Mouse (Mus musculus) midbrain, embryonic 12.5 days (tissue): ENCODE measurements around the gene Slitrk4. TPM values are rescaled to one million over a fixed set of nuclear protein-coding genes. Genes with fewer than 3 reads are reported as not detected.

Experiments used
- ATAC-seq: fragments of 200-750 bp; cut with Nextera tagmentation; 2 replicates; pipeline ENCODE4 v1.8.0; 2017; ENCODE audit warnings: low read depth, moderate TSS enrichment, moderate library complexity; ENCODE audit not compliant: low FRiP score
- H3K27ac ChIP-seq: fragments of 300-500 bp; sonication (generic); replicated peaks from 2 replicates; pipeline ENCODE4 v1.5.1; 2016; ENCODE audit warnings: mild to moderate bottlenecking
- H3K27me3 ChIP-seq: fragments of 300-500 bp; sonication (generic); 2 replicates; pipeline ENCODE4 v1.6.1; 2016; ENCODE audit warnings: mild to moderate bottlenecking
- H3K36me3 ChIP-seq: fragments of 300-500 bp; sonication (generic); 2 replicates; pipeline ENCODE4 v1.6.1; 2016
- H3K4me1 ChIP-seq: fragments of 300-500 bp; sonication (generic); 2 replicates; pipeline ENCODE4 v1.6.1; 2016
- H3K4me2 ChIP-seq: fragments of 300-500 bp; sonication (generic); replicated peaks from 2 replicates; pipeline ENCODE4 v1.6.1; 2016; ENCODE audit warnings: mild to moderate bottlenecking, moderate library complexity
- H3K4me3 ChIP-seq: fragments of 300-500 bp; sonication (generic); 2 replicates; pipeline ENCODE4 v1.5.1; 2016; ENCODE audit warnings: mild to moderate bottlenecking
- H3K9ac ChIP-seq: fragments of 300-500 bp; sonication (generic); replicated peaks from 2 replicates; pipeline ENCODE4 v1.6.1; 2016; ENCODE audit warnings: mild to moderate bottlenecking, moderate library complexity
- H3K9me3 ChIP-seq: fragments of 300-500 bp; sonication (generic); 2 replicates; pipeline ENCODE4 v1.6.1; 2016; ENCODE audit warnings: mild to moderate bottlenecking
- WGBS: fragments of 180-500 bp; shearing (Covaris S2); methylation state at CpG from one replicate; pipeline ENCODE4 v1.1.7; 2016; 5-methylcytosine and 5-hydroxymethylcytosine counted together
- polyA plus RNA-seq: library from polyadenylated mRNA; unstranded; fragments of >200 nt; fragmentation: Nextera tagmentation; extraction: Ambion mirVana; gene quantifications from 2 replicates; pipeline ENCODE4 v1.2.1, GENCODE M21; 2016

Gene Slitrk4
- polyA plus RNA-seq, result 5.2 and 5.9 TPM in 2 replicates

DNA sequence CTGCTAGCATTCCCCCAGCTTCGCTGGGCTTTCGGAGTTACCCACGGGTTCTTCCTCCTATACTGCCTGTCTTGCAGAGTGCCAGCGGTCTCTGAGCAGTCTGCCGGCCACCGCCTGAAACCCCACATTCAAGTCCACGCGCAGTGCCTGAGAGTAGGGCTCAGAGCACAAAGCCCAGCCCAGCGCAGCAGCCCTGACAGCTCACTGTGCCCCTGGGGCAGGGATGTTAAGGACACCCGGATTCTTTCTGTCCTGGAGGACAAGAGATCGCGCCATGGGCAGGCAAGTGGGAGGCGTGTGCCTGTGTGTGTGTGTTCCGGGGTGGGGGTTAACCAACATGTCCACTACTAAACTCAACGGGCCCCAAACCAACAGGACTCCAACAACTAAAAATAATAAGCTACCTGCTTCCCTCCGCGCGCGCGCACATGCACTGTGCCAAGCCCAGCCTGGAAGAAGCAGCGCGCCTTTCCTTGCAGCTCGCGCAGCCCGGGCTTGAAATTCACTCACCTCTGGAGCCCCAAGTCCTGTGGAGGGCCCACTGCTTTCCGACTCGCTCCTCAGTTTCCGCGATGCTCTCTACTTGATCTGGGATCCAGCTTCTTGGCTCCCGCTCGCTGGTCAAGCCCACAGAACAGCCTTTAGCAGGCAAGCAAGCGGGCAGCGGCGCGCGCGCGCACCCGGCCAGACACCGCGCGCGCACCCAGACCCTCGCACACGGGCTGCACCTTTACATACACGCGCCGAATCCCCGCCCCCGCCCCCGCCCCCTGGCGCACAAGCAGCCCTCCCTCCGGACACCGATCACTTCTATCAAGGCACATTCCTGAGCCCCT is at the start of gene Slitrk4:
TSS of gene Slitrk4 (minus strand) at position 707 of the 836 bp plus-strand sequence.
- 14% methylated on average over 54 of the region's 54 CpGs for WGBS
- no peaks in the 10 kb centered on the region for H3K9me3 ChIP-seq
- no peaks in the 10 kb centered on the region for H3K4me1 ChIP-seq
- peak; percentile 73 for ATAC-seq
- H3K27ac ChIP-seq, result peak within 1 kb of the TSS; percentile 58; the same call in 1 of the 2 replicates
- H3K27me3 ChIP-seq, result no peaks in the 10 kb centered on the region
- H3K36me3 ChIP-seq, result no peaks in the 10 kb centered on the region
- peak within 1 kb of the TSS; percentile 39 for H3K9ac ChIP-seq
- peak within 1 kb of the TSS; percentile 53 for H3K4me3 ChIP-seq
- H3K4me2 ChIP-seq, result peak within 1 kb of the TSS; percentile 60

DNA sequence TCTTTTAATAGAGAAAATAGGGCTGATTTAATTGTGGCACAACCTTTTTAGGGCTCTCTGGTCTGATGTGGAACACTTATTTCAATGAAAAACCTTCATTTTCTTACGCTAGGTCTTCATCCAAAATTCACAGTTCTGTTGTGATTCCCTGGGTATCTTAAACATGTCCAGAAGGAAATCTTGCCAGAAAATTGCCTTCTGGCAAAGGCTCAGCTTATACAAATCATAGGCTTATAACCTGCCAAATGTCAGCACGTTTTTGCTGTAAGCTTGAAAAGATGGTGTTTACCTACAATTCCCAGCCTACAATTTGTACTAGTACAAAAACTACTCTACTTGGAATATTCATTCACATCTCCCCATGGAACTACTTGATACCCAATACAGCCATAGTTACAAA is 42.7 kb upstream of the Slitrk4 start:
- Histone ChIP-seq H3K9ac (no peak overlapping the region), H3K4me2 (no peak overlapping the region), H3K4me3 (no peak overlapping the region), H3K4me1 (no peaks in the 10 kb centered on the region), H3K9me3 (no peaks in the 10 kb centered on the region), H3K27me3 (no peaks in the 10 kb centered on the region), H3K36me3 (no peaks in the 10 kb centered on the region), H3K27ac (no peak overlapping the region)
- 70% methylated on average over 2 of the region's 2 CpGs for WGBS
- ATAC-seq, result no peak

DNA sequence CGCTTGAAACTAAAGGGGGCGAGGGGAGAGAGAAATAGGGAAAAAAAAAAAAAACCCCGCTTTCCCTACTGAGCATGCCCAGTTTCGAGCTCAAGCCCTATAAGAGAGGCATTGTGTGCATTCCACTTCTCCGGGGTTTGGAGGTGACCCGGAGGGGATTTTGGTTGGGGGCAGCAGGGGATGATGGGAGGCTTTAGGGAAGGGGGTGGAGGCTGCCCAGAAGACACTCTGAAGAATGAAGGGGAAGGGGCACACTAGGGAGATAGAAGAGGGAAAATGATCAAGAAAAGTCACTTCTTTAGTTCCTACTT is 1.1 kb upstream of the Slitrk4 start:
- no peaks in the 10 kb centered on the region for H3K27me3 ChIP-seq
- no peak overlapping the region for H3K9ac ChIP-seq
- 24% methylated on average over 6 of the region's 6 CpGs for WGBS
- no peaks in the 10 kb centered on the region for H3K4me1 ChIP-seq
- no peaks in the 10 kb centered on the region for H3K36me3 ChIP-seq
- H3K4me3 ChIP-seq, result peak overlapping the region; percentile 53; the same call in 1 of the 2 replicates
- no peak overlapping the region for H3K27ac ChIP-seq
- ATAC-seq, result peak; percentile 47; the same call in 1 of the 2 replicates
- H3K9me3 ChIP-seq, result no peaks in the 10 kb centered on the region
- peak overlapping the region; percentile 60 for H3K4me2 ChIP-seq

DNA sequence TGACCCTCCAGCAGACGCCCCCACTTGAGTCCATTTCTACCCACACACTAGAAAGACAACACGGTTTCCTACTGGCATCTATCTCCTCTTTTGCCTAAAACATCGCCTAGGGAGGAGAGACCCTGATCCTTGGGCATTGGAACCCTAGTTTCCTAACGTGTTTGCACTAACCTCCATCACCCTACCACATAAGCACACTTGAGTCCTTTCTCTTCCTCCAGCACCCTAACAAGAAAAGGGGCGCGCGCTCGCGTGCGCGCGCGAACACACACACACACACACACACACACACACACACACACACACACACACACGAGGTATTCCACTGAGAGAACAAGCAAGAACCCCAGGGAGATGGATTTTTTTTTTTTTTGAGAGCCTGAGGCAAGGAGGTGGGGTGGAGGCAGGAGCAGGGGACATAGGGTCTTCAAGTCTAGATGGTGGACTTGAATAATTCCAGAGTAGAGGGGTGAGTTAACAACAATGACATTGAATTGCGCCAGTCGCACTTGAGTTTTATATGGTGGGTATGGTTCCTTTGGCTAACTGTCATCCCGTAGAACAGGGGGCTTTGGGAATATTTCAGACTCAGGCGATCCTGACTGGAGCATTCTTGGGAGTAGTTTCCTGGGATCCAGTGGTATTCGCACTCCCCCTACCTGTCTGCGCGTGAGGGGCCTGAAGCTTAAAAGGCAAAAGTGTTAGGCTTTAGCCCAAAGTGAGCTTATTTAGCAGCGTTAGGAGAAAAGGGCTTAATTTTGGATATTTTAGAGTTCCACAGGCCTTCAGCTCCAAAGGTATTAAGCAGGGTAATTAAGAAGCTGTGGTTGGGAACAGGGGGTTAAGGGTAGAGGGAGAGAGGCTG is 562 bp upstream of the Slitrk4 start:
- no peaks in the 10 kb centered on the region for H3K36me3 ChIP-seq
- H3K27ac ChIP-seq, result 0 out of 2 replicates have a peak overlapping the region, but pooled peaks have one; percentile 20
- H3K9ac ChIP-seq, result peak overlapping the region; percentile 39
- no peak; the same call in none of the 2 replicates for ATAC-seq
- H3K4me3 ChIP-seq, result peak overlapping the region; percentile 53
- H3K27me3 ChIP-seq, result no peaks in the 10 kb centered on the region
- 23% methylated on average over 13 of the region's 22 CpGs for WGBS
- H3K4me1 ChIP-seq, result no peaks in the 10 kb centered on the region
- peak overlapping the region; percentile 60 for H3K4me2 ChIP-seq
- H3K9me3 ChIP-seq, result no peaks in the 10 kb centered on the region

DNA sequence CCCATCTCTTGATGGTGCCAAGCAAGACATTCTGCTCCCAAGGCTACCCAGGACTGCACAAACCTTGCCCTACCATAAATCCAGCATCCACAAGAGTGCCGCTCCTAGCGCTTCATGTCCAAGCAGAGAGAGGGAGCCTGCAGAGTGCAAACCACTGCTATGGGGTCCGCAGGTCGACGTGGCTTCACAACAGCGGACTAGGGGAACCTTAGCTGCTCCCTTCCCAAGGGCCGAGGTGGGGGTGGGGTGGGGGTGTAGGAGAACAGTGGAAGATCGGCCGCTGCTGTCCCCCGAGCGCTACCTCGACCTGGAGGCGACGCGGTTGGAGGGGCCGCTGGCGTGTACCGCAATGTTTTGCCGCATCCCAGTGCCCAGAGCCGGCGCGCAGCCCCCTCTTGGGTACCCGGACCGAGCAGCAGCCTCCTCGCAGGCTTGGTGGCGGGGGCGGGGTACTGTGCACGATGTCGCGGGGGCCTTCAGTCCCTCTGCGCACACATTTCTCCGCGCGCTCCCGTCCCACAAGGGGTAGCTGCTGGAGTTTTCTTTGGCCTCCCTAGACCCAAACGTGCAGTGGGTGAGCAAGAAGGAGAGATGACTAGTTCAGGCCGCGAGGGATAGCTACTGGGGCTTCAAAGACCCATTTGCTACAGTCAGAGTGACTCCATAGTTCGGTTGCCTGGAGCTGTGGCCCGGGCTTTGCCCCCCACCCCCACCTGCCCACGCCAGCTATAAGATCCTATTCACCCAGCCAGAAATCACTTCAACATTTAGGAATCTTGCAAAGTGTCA is 1.1 kb downstream of the Slitrk4 start:
- 0 out of 2 replicates have a peak overlapping the region, but pooled peaks have one; percentile 58 for H3K27ac ChIP-seq

DNA sequence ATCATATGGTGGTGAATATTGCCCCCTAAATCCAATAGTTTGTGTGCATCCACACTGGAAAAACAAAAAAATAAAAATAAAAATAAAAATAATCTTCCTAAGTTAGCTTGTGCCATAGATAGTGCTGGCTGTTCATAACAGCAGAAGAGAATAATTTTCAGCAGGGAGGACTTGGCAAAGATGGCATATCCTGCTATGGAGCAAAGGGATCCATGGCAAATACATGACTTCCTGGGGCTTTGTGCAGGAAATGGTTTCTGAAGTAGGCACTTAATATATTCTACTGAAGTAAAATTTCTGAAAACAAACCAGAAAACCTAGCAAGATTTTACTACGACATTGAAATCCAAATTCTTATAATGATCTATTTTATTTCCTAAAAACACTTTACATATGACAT is 13.3 kb downstream of the Slitrk4 start:
- WGBS, result 88% methylated on average over 1 of the region's 1 CpGs
- no peaks in the 10 kb centered on the region for H3K27me3 ChIP-seq
- H3K9me3 ChIP-seq, result no peaks in the 10 kb centered on the region
- H3K9ac ChIP-seq, result no peak overlapping the region
- H3K4me2 ChIP-seq, result no peak overlapping the region
- no peak overlapping the region for H3K4me3 ChIP-seq
- no peak for ATAC-seq
- H3K36me3 ChIP-seq, result no peaks in the 10 kb centered on the region
- no peaks in the 10 kb centered on the region for H3K4me1 ChIP-seq
- H3K27ac ChIP-seq, result no peak overlapping the region

More for the DNA sequence above, 1.1 kb downstream of the Slitrk4 start:
- H3K9me3 ChIP-seq, result no peaks in the 10 kb centered on the region
- H3K4me1 ChIP-seq, result no peaks in the 10 kb centered on the region
- H3K4me2 ChIP-seq, result peak overlapping the region; percentile 60
- no peaks in the 10 kb centered on the region for H3K27me3 ChIP-seq
- H3K4me3 ChIP-seq, result peak overlapping the region; percentile 53
- peak; percentile 73 for ATAC-seq
- no peaks in the 10 kb centered on the region for H3K36me3 ChIP-seq
- H3K9ac ChIP-seq, result peak overlapping the region; percentile 39
- 13% methylated on average over 41 of the region's 41 CpGs for WGBS

Other genes starting within 250 kb of the Slitrk4 start
- gene Gm6760, start 124.8 kb downstream of the Slitrk4 start, polyA plus RNA-seq, result not detected in 2 replicates
- 0.13 and 0.52 TPM in 2 replicates for gene 3830417A13Rik, start 103.4 kb downstream of the Slitrk4 start, polyA plus RNA-seq